Mouse (Mus musculus) CD4-positive, CD25-positive, alpha-beta regulatory T cell, adult 2 months (primary cell): Measurements from ENCODE around the gene Tmed11.
"Not testable (repeated sequence)": the region's sequence is repeated elsewhere in the genome, so short reads cannot be mapped to it uniquely, and the experiment has no call there.

Experiments used
- DNase-seq: peaks from one replicate; pipeline ENCODE4 v3.0.0-alpha.2; 2012; ENCODE audit warnings: low read depth, low spot score

Tmed11 gene

GRCm38 (mm10) chr5:108795263-108795662, at the start of gene Tmed11:
TSS of gene Tmed11 (minus strand) at chr5:108795363.
- DNase-seq, result not testable (repeated sequence)

DNA sequence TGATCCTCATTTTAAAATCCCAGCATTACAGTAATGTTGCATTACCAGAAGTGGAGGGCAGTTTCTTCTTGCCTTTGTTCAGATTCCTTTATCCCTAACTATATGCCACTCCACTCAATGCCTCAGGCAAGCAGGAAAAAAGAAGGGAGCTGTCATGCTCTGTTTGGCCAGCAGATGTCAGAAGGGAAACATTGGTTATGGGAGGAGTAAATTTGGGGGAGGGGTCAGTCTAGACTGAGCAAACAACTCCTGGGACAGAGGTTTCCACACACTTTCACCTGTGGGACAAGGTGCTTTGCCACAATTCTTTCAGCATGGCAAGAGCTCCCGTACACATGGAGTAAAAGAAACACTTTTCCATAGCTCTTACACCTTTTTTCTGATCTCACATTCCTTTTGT, 41.0 kb upstream of the Tmed11 start:
- DNase-seq, result no peak

DNA sequence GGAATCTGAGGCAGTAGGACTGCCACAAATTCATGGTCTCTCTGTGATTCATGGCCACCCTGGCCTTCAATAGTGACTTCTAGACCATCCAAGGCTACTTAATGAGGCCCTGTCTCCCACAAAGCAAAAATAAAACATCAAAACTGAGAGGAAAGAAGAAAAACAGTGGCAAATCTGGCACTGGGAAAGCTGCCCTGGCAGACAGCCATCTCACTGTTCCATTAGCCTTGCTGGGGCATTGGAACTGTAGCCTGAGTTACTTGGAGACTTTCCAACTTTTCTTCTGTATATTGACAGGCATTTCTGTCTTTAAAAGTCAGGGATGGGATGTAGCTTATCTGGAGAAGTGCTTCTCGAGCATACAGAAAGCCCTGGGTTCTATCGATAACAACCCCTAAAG, 28.1 kb upstream of the Tmed11 start:
- DNase-seq, result no peak

GRCm38 (mm10) chr5:108808750-108809149, 13.6 kb upstream of the Tmed11 start, which contains the start of gene Vmn2r8:
TSS of gene Vmn2r8 (minus strand) at chr5:108808850.
- not testable (repeated sequence) for DNase-seq

GRCm38 (mm10) chr5:108803646-108804045, 8.5 kb upstream of the Tmed11 start:
- no peak for DNase-seq

DNA sequence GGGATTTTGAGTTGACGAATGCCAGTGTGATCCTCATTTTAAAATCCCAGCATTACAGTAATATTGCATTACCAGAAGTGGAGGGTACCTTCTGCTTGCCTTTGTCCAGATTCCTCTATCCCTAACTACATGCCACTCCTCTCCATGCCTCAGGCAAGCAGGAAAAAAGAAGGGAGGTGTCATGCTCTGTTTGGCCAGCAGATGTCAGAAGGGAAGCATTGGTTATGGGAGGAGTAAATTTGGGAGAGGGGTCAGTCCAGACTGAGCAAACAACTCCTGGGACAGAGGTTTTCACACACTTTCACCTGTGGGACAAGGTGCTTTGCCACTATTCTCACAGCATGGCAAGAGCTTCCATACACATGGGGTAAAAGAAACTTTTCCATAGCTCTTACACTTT, 4.8 kb downstream of the Tmed11 start:
- not testable (repeated sequence) for DNase-seq

GRCm38 (mm10) chr5:108774630-108775306, 20.4 kb downstream of the Tmed11 start, which contains the start of gene Rnf212:
TSS of gene Rnf212 (minus strand) at chr5:108774982.
- DNase-seq, result no peak

GRCm38 (mm10) chr5:108760002-108760401, 35.2 kb downstream of the Tmed11 start:
- DNase-seq, result no peak

- peak; percentile 7 for DNase-seq
Measured at GRCm38 (mm10) chr5:108758396-108758795, 36.8 kb downstream of the Tmed11 start.

DNA sequence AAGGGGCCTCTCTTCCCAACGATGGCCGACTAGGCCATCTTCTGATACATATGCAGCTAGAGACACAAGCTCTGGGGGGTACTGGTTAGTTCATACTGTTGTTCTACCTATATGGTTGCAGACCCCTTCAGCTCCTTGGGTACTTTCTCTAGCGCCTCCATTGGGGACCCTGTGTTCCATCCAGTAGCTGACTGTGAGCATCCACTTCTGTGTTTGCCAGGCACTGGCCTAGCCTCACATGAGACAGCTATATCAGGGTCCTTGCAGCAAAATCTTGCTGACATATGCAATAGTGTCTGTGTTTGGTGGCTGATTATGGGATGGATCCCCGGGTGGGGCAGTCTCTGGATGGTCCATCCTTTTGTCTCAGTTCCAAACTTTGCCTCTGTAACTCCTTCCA, 43.9 kb downstream of the Tmed11 start:
- not testable (repeated sequence) for DNase-seq

DNA sequence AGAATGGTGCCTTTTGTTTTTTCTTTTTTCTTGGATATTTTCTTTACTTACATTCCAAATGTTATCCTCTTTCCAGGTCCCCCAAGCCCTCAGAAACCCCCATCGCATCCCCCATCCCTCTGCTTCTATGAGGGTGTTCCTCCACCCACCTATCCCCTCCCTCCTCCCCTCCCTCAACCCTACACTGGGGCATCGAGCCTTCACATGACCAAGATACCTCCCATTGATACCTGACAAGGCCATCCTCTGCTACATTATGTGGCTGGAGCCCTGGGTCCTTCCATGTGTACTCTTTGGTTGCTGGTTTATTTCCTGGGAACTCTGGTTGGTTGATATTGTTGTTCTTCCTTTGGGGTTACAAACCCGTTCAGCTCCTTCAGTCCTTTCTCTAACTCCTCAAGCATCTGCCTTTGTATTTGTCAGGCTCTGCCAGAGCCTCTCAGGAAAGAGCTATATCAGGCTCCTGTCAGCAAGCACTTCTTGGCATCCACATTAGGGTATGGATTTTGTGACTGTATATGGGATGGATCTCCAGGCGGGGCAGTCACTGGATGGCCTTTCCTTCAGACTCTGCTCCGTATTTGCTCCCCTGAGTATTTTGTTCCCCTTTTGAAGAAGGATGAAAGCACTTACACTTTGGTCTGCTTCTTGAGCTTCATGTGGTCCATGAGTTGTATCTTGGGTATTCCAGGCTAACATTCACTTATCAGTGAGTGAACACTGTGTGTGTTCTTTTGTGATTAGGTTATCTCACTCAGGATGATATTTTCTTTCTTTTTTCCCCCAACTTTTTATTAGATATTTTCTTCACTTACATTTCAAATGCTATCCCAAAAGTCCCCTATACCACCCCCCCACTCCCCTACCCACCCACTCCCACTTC, 44.6 kb downstream of the Tmed11 start:
- DNase-seq, result no peak

- DNase-seq, result no peak
Measured at GRCm38 (mm10) chr5:108744629-108745028, 50.5 kb downstream of the Tmed11 start.

- peak; percentile 12 for DNase-seq
Measured at GRCm38 (mm10) chr5:108743856-108744255, 51.3 kb downstream of the Tmed11 start.

GRCm38 (mm10) chr5:108742596-108742995, 52.6 kb downstream of the Tmed11 start:
- DNase-seq, result no peak

GRCm38 (mm10) chr5:108741844-108742243, 53.3 kb downstream of the Tmed11 start:
- DNase-seq, result no peak

DNA sequence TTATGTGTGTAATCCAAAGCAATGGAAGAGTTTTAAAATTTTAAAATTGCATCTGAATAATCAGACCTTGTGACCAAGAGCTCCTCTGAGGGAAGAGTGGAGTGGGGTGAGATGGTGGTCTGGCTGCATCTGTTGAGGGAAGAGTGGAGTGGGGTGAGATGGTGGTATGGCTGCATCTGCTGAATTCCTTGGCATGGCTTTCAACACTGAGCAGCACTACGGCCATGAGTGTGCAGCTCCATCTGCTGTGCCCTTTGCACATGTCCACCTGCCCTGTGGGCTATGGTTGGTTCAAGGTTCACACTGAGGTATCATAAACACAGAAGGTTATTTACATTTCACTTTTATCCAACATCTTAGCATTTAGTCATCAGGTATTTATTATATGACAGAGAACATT, 67.7 kb downstream of the Tmed11 start:
- no peak for DNase-seq
